Mouse (Mus musculus) myocyte (in vitro differentiated cells): ENCODE results near the gene Elmsan1.

Experiments
- MYOG ChIP-seq, 3 experiments: IDR thresholded peaks; one replicate each; pipeline ENCODE4 v1.6.1; 2011; ENCODE audit warnings: control low read depth in 2 of 3, low read depth in 2 of 3, mild to moderate bottlenecking in 2 of 3; ENCODE audit not compliant: insufficient read length in 2 of 3, control insufficient read depth in 1 of 3, insufficient read depth in 1 of 3
- POLR2A ChIP-seq: IDR thresholded peaks from one replicate; pipeline ENCODE4 v1.6.1; 2011; ENCODE audit warnings: low read depth, mild to moderate bottlenecking, control low read depth, moderate library complexity; ENCODE audit not compliant: insufficient read length
- POLR2AphosphoS2 ChIP-seq: IDR thresholded peaks from one replicate; pipeline ENCODE4 v1.6.1; 2011; ENCODE audit warnings: low read depth, control low read depth; ENCODE audit not compliant: insufficient read length
- TCF12 ChIP-seq: IDR thresholded peaks from one replicate; pipeline ENCODE4 v1.6.1; 2011; ENCODE audit warnings: mild to moderate bottlenecking, control low read depth; ENCODE audit not compliant: poor library complexity, insufficient read depth, severe bottlenecking
- USF1 ChIP-seq: IDR thresholded peaks from one replicate; pipeline ENCODE4 v1.6.1; 2011; ENCODE audit warnings: low read depth, mild to moderate bottlenecking, control low read depth, moderate library complexity

GRCm38 (mm10) chr12:84181999-84182398 is 36.7 kb downstream of the Elmsan1 start:
- TF ChIP-seq MYOG (IDR thresholded peaks at IDR 0.05; ENCODE audit: control insufficient read depth in 1 of 3, insufficient read depth in 1 of 3, insufficient read length in 2 of 3, low read depth in 2 of 3) = no peak
- TF ChIP-seq POLR2A = no peak
- no peak for TF ChIP-seq TCF12
- TF ChIP-seq POLR2AphosphoS2 = no peak
- no peak for TF ChIP-seq USF1
